Mouse (Mus musculus) cerebellum, adult 2 months (tissue): Measurements from ENCODE around the gene Jmy.

Source experiments
- CTCF ChIP-seq: fragments of 200-500 bp; IDR thresholded peaks from 2 replicates; pipeline ENCODE4 v1.5.1; 2011; ENCODE audit warnings: low read depth, mild to moderate bottlenecking, control low read depth, low read length, moderate library complexity, borderline replicate concordance; ENCODE audit not compliant: insufficient read depth
- POLR2A ChIP-seq: fragments of 200-500 bp; IDR thresholded peaks from 2 replicates; pipeline ENCODE4 v1.6.1; 2011; ENCODE audit warnings: low read length, control low read depth, borderline replicate concordance; ENCODE audit not compliant: insufficient read depth

- TF ChIP-seq CTCF (no peak), POLR2A (no peak)
Observed at GRCm38 (mm10) chr13:93514000-93514795, 14.6 kb upstream of the Jmy start.
